Mouse (Mus musculus) stomach, embryonic 14.5 days (tissue): ENCODE data around the gene Cdk17. TPM values are rescaled to one million over a fixed set of nuclear protein-coding genes. Genes with fewer than 3 reads are reported as not detected.

Experiments
- ATAC-seq: fragments of 200-750 bp; cut with Nextera tagmentation; 2 replicates; pipeline ENCODE4 v1.8.0; 2017; ENCODE audit warnings: low read depth, moderate TSS enrichment; ENCODE audit not compliant: insufficient number of reproducible peaks, insufficient read depth, low FRiP score
- H3K27ac ChIP-seq: fragments of 300-500 bp; sonication (generic); 2 replicates; pipeline ENCODE4 v1.5.1; 2014; ENCODE audit warnings: mild to moderate bottlenecking, low read length, moderate library complexity, mixed read lengths
- H3K27me3 ChIP-seq: fragments of 300-500 bp; sonication (generic); 2 replicates; pipeline ENCODE4 v1.6.1; 2014; ENCODE audit warnings: low read length, control low read depth, mixed read lengths; ENCODE audit not compliant: control insufficient read depth, insufficient read depth
- H3K36me3 ChIP-seq: fragments of 300-500 bp; sonication (generic); 2 replicates; pipeline ENCODE4 v1.6.1; 2014; ENCODE audit warnings: mild to moderate bottlenecking, control low read depth, low read length, moderate library complexity, mixed read lengths; ENCODE audit not compliant: control insufficient read depth, insufficient read depth
- H3K4me1 ChIP-seq: fragments of 300-500 bp; sonication (generic); 2 replicates; pipeline ENCODE4 v1.6.1; 2014; ENCODE audit warnings: low read length, control low read depth, mixed read lengths; ENCODE audit not compliant: control insufficient read depth, insufficient read depth
- H3K4me2 ChIP-seq: fragments of 300-500 bp; sonication (generic); replicated peaks from 2 replicates; pipeline ENCODE4 v1.6.1; 2014; ENCODE audit warnings: low read depth, low read length, control low read depth
- H3K4me3 ChIP-seq: fragments of 300-500 bp; sonication (generic); 2 replicates; pipeline ENCODE4 v1.5.1; 2014; ENCODE audit warnings: low read depth, low read length, control low read depth
- H3K9ac ChIP-seq: fragments of 300-500 bp; sonication (generic); replicated peaks from 2 replicates; pipeline ENCODE4 v1.6.1; 2014; ENCODE audit warnings: low read depth, mild to moderate bottlenecking, control low read depth, low read length, moderate library complexity, mixed read lengths
- H3K9me3 ChIP-seq: fragments of 300-500 bp; sonication (generic); 2 replicates; pipeline ENCODE4 v1.6.1; 2016; ENCODE audit warnings: low read depth, low read length, control low read depth; ENCODE audit not compliant: control insufficient read depth
- WGBS: fragments of 180-500 bp; shearing (Covaris S2); extraction: QIAGEN DNeasy Blood & Tissue Kit; methylation state at CpG from one replicate; pipeline ENCODE4 v1.1.7; 2014; 5-methylcytosine and 5-hydroxymethylcytosine counted together
- polyA plus RNA-seq: library from polyadenylated mRNA; unstranded; fragments of >200 nt; fragmentation: Nextera tagmentation; extraction: Ambion mirVana; gene quantifications from 2 replicates; pipeline ENCODE4 v1.2.1, GENCODE M21; 2014

Gene Cdk17
- polyA plus RNA-seq, 1 experiment from 2014 or later, result 23.0 TPM

GRCm38 (mm10) chr10:93122399-93123184 lies 38.1 kb upstream of the Cdk17 start:
- no peak for ATAC-seq
- Histone ChIP-seq H3K4me1 (no peaks in the 10 kb centered on the region), H3K27me3 (no peaks in the 10 kb centered on the region), H3K4me3 (no peak overlapping the region), H3K36me3 (no peaks in the 10 kb centered on the region), H3K4me2 (no peak overlapping the region), H3K9me3 (no peaks in the 10 kb centered on the region), H3K27ac (no peak overlapping the region), H3K9ac (no peak overlapping the region)
- 72% methylated on average over 12 of the region's 12 CpGs for WGBS

GRCm38 (mm10) chr10:93123310-93123709 lies 37.4 kb upstream of the Cdk17 start:
- Histone ChIP-seq H3K27me3 (no peaks in the 10 kb centered on the region), H3K36me3 (no peaks in the 10 kb centered on the region), H3K4me3 (no peak overlapping the region), H3K4me1 (no peaks in the 10 kb centered on the region), H3K27ac (no peak overlapping the region), H3K9ac (no peak overlapping the region), H3K4me2 (no peak overlapping the region), H3K9me3 (no peaks in the 10 kb centered on the region)
- no peak for ATAC-seq
- 81% methylated on average over 4 of the region's 4 CpGs for WGBS

GRCm38 (mm10) chr10:93123957-93124613 lies 36.6 kb upstream of the Cdk17 start:
- Histone ChIP-seq H3K36me3 (no peaks in the 10 kb centered on the region), H3K4me3 (no peak overlapping the region), H3K4me2 (peak overlapping the region; percentile 8; the same call in 1 of the 2 replicates), H3K9me3 (no peaks in the 10 kb centered on the region), H3K4me1 (no peaks in the 10 kb centered on the region), H3K27me3 (no peaks in the 10 kb centered on the region), H3K27ac (0 out of 2 replicates have a peak overlapping the region, but pooled peaks have one; percentile 10), H3K9ac (no peak overlapping the region)
- 44% methylated on average over 12 of the region's 12 CpGs for WGBS
- ATAC-seq, result no peak

GRCm38 (mm10) chr10:93126025-93126424 lies 34.6 kb upstream of the Cdk17 start:
- H3K9me3 ChIP-seq, result no peaks in the 10 kb centered on the region
- WGBS, result 68% methylated on average over 3 of the region's 3 CpGs
- no peak overlapping the region for H3K9ac ChIP-seq
- H3K4me2 ChIP-seq, result no peak overlapping the region
- ATAC-seq, result peak; percentile 58; the same call in 1 of the 2 replicates
- no peaks in the 10 kb centered on the region for H3K4me1 ChIP-seq
- H3K27ac ChIP-seq, result no peak overlapping the region
- no peaks in the 10 kb centered on the region for H3K27me3 ChIP-seq
- H3K36me3 ChIP-seq, result no peaks in the 10 kb centered on the region
- H3K4me3 ChIP-seq, result no peak overlapping the region

- Histone ChIP-seq H3K27ac (no peak overlapping the region), H3K9ac (no peak overlapping the region), H3K27me3 (no peaks in the 10 kb centered on the region), H3K36me3 (no peaks in the 10 kb centered on the region), H3K4me2 (no peak overlapping the region), H3K4me3 (no peak overlapping the region), H3K4me1 (no peaks in the 10 kb centered on the region), H3K9me3 (no peaks in the 10 kb centered on the region)
- no peak for ATAC-seq
- 85% methylated on average over 2 of the region's 2 CpGs for WGBS
Measured at GRCm38 (mm10) chr10:93128566-93128965, 32.1 kb upstream of the Cdk17 start.

- no peak overlapping the region for H3K27ac ChIP-seq
- no peaks in the 10 kb centered on the region for H3K4me1 ChIP-seq
- no peak overlapping the region for H3K9ac ChIP-seq
- WGBS, result 68% methylated on average over 1 of the region's 1 CpGs
- H3K36me3 ChIP-seq, result no peaks in the 10 kb centered on the region
- no peak for ATAC-seq
- H3K4me2 ChIP-seq, result no peak overlapping the region
- no peaks in the 10 kb centered on the region for H3K27me3 ChIP-seq
- no peaks in the 10 kb centered on the region for H3K9me3 ChIP-seq
- no peak overlapping the region for H3K4me3 ChIP-seq
Measured at GRCm38 (mm10) chr10:93129345-93129744, 31.3 kb upstream of the Cdk17 start.

GRCm38 (mm10) chr10:93129904-93130455 lies 30.7 kb upstream of the Cdk17 start:
- no peak for ATAC-seq
- Histone ChIP-seq H3K9ac (no peak overlapping the region), H3K4me2 (no peak overlapping the region), H3K27ac (no peak overlapping the region), H3K9me3 (no peaks in the 10 kb centered on the region), H3K36me3 (no peaks in the 10 kb centered on the region), H3K27me3 (no peaks in the 10 kb centered on the region), H3K4me1 (no peaks in the 10 kb centered on the region), H3K4me3 (no peak overlapping the region)
- WGBS, result 75% methylated on average over 9 of the region's 9 CpGs

- 62% methylated on average over 10 of the region's 10 CpGs for WGBS
- no peaks in the 10 kb centered on the region for H3K36me3 ChIP-seq
- H3K9ac ChIP-seq, result no peak overlapping the region
- H3K9me3 ChIP-seq, result no peaks in the 10 kb centered on the region
- no peaks in the 10 kb centered on the region for H3K4me1 ChIP-seq
- H3K27ac ChIP-seq, result no peak overlapping the region
- no peak overlapping the region for H3K4me3 ChIP-seq
- ATAC-seq, result no peak
- H3K27me3 ChIP-seq, result no peaks in the 10 kb centered on the region
- H3K4me2 ChIP-seq, result no peak overlapping the region
Measured at GRCm38 (mm10) chr10:93130456-93130940, 30.2 kb upstream of the Cdk17 start.
